In the genomic region with DNA sequence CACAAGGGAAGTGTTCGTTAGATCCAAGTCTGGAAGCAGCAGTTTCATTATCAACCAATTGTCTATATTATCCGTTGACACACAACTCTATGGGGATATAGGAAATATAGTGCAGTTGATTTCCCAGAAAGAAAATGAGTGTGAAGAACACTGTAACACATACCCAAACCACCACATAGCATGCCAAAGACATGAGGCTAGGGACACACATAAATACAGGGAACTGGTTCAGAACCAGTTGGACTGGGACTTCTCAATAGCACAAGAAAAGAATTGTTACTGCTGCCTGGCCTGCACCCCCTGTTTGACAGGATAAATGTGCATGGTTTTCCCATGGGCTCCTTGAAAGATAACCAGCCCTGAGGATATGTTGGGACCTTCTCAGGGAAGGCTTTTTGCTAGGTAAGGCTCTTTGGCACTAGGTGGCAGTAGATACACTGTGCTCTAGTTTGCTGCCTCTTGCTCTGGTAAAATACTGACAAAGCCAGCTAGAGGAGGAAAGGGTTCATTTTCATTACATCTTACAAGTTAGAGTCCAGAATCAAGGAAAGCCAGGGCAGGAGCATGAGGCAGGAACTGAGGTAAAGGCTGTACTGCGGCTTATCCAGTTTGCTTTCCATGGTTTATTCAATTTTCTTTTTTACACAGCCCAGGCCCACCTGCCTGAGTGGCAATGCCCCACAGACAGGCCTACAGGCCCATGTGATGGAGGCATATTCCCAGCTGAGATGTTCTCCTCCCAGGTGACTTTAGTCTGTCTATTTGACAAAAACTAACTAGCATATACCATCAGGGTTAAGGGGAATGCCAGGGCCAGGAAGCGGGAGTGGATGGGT, we compare ENCODE assay signal across 8 mouse cellular contexts. TPM values are rescaled to one million over a fixed set of nuclear protein-coding genes. Genes with fewer than 3 reads are reported as not detected.
DNase-seq lines count a peak whose midpoint lies in the region; ATAC-seq and TF ChIP-seq lines count a peak whose summit lies in the region.

No protein-coding gene starts in this region.

- peaks cover 15% of the 10 kb centered on the region for H3K4me1 ChIP-seq in forebrain, embryonic 12.5 days
- no peaks in the 10 kb centered on the region for H3K4me1 ChIP-seq in hindbrain, postnatal 0 days (ENCODE audit: insufficient read depth, low read length)
- H3K4me1 ChIP-seq in midbrain, embryonic 11.5 days (ENCODE audit: control insufficient read depth, insufficient read depth, low read length), result peaks cover 7% of the 10 kb centered on the region
- no peaks in the 10 kb centered on the region for H3K4me1 ChIP-seq in stomach, embryonic 14.5 days (ENCODE audit: control insufficient read depth, insufficient read depth, low read length)

- peak; percentile 82 for ATAC-seq in forebrain, embryonic 12.5 days (ENCODE audit: low FRiP score)
- peak; percentile 90 for ATAC-seq in hindbrain, postnatal 0 days
- ATAC-seq in midbrain, embryonic 11.5 days (ENCODE audit: low FRiP score), result peak; percentile 81
- peak; percentile 81 for ATAC-seq in stomach, embryonic 14.5 days (ENCODE audit: insufficient number of reproducible peaks, insufficient read depth, low FRiP score, low read depth)

- WGBS in forebrain, embryonic 12.5 days, result 79% methylated on average over 4 of the region's 4 CpGs
- 79% methylated on average over 4 of the region's 4 CpGs for WGBS in hindbrain, postnatal 0 days
- WGBS in midbrain, embryonic 11.5 days, result 85% methylated on average over 4 of the region's 4 CpGs
- WGBS in stomach, embryonic 14.5 days, result 80% methylated on average over 4 of the region's 4 CpGs

- H3K36me3 ChIP-seq in forebrain, embryonic 12.5 days (replicated peaks), result peaks cover 20% of the 10 kb centered on the region
- 0 out of 2 replicates have a peak, but pooled peaks cover 5% of the 10 kb centered on the region for H3K36me3 ChIP-seq in hindbrain, postnatal 0 days (ENCODE audit: insufficient read depth, low read length)
- H3K36me3 ChIP-seq in midbrain, embryonic 11.5 days (ENCODE audit: control insufficient read depth, insufficient read depth, low read length), result no peaks in the 10 kb centered on the region
- H3K36me3 ChIP-seq in stomach, embryonic 14.5 days (ENCODE audit: control insufficient read depth, insufficient read depth, low read length), result no peaks in the 10 kb centered on the region; the same call in none of the 2 replicates

- no peaks in the 10 kb centered on the region for H3K9me3 ChIP-seq in forebrain, embryonic 12.5 days
- H3K9me3 ChIP-seq in hindbrain, postnatal 0 days (ENCODE audit: low read length), result no peaks in the 10 kb centered on the region
- no peaks in the 10 kb centered on the region for H3K9me3 ChIP-seq in midbrain, embryonic 11.5 days (ENCODE audit: control insufficient read depth, low read length)
- no peaks in the 10 kb centered on the region for H3K9me3 ChIP-seq in stomach, embryonic 14.5 days (ENCODE audit: control insufficient read depth, low read depth, low read length)

- H3K4me2 ChIP-seq in forebrain, embryonic 12.5 days, result no peak overlapping the region
- H3K4me2 ChIP-seq in hindbrain, postnatal 0 days (ENCODE audit: low read depth, low read length), result no peak overlapping the region
- H3K4me2 ChIP-seq in midbrain, embryonic 11.5 days, result no peak overlapping the region
- no peak overlapping the region for H3K4me2 ChIP-seq in stomach, embryonic 14.5 days (replicated peaks; ENCODE audit: low read depth, low read length)

- no peaks in the 10 kb centered on the region for H3K27me3 ChIP-seq in forebrain, embryonic 12.5 days
- H3K27me3 ChIP-seq in hindbrain, postnatal 0 days (ENCODE audit: insufficient read depth, low read length), result no peaks in the 10 kb centered on the region
- H3K27me3 ChIP-seq in midbrain, embryonic 11.5 days (ENCODE audit: control insufficient read depth, insufficient read depth, low read length), result no peaks in the 10 kb centered on the region
- no peaks in the 10 kb centered on the region for H3K27me3 ChIP-seq in stomach, embryonic 14.5 days (ENCODE audit: control insufficient read depth, insufficient read depth, low read length)

- H3K9ac ChIP-seq in forebrain, embryonic 12.5 days, result no peak overlapping the region
- H3K9ac ChIP-seq in hindbrain, postnatal 0 days (replicated peaks; ENCODE audit: low read length), result no peak overlapping the region
- no peak overlapping the region for H3K9ac ChIP-seq in midbrain, embryonic 11.5 days (ENCODE audit: low read length)
- H3K9ac ChIP-seq in stomach, embryonic 14.5 days (replicated peaks; ENCODE audit: low read depth, low read length), result no peak overlapping the region

- TF ChIP-seq CTCF in hindbrain, postnatal 0 days (IDR thresholded peaks at IDR 0.05; ENCODE audit: low read depth), result peak; percentile 92

- peak; percentile 9 for DNase-seq in gastrocnemius, postnatal 10 days
- no peak for DNase-seq in gastrocnemius, postnatal 25 days
- peak; percentile 89 for DNase-seq in brain, adult 2 months (ENCODE audit: low read depth, low spot score)
- peak; percentile 86 for DNase-seq in hindbrain, postnatal 0 days (ENCODE audit: low spot score)
- DNase-seq in left cerebral cortex, postnatal 4 days, result peak; percentile 16
- peak; percentile 92 for DNase-seq in midbrain, embryonic 11.5 days (ENCODE audit: low spot score, missing footprints)

- H3K4me3 ChIP-seq in forebrain, embryonic 12.5 days (replicated peaks), result no peak overlapping the region
- H3K4me3 ChIP-seq in hindbrain, postnatal 0 days (ENCODE audit: low read length), result no peak overlapping the region
- H3K4me3 ChIP-seq in midbrain, embryonic 11.5 days (ENCODE audit: low read depth, low read length), result no peak overlapping the region
- H3K4me3 ChIP-seq in stomach, embryonic 14.5 days (ENCODE audit: low read depth, low read length), result no peak overlapping the region

- intact Hi-C loops in left cerebral cortex, postnatal 4 days (cut with DNase I), result loop anchor here (2.0 kb wide), 1 partner anchor 92 kb away; no protein-coding TSS in a partner anchor

- H3K27ac ChIP-seq in forebrain, embryonic 12.5 days, result no peak overlapping the region
- H3K27ac ChIP-seq in hindbrain, postnatal 0 days, result peak overlapping the region; percentile 51; the same call in 1 of the 2 replicates
- H3K27ac ChIP-seq in midbrain, embryonic 11.5 days (ENCODE audit: low read depth, low read length), result no peak overlapping the region
- H3K27ac ChIP-seq in stomach, embryonic 14.5 days (ENCODE audit: low read length), result no peak overlapping the region

RNA-seq across cellular contexts. Expression of a gene that starts 10.0 kb away (rescaled TPM):
- 100 to 1,000 TPM; 107 to 128 TPM for total RNA-seq in gastrocnemius, postnatal 10 days (2021)
- 10 to 100 TPM; 49.9 to 59.5 TPM for total RNA-seq in gastrocnemius, postnatal 25 days (2021)
- 184 and 187 TPM in 2 replicates for polyA plus RNA-seq in forebrain, embryonic 12.5 days (2016; fragmentation: Nextera tagmentation; extraction: Ambion mirVana)
- total RNA-seq in hindbrain, postnatal 0 days (2014; rRNA removed), result 128 and 134 TPM in 2 replicates
- 159 and 165 TPM in 2 replicates for polyA plus RNA-seq in hindbrain, postnatal 0 days (2015; fragmentation: Nextera tagmentation; extraction: Ambion mirVana)
- 100 to 1,000 TPM; 113 to 114 TPM for total RNA-seq in left cerebral cortex, postnatal 4 days (2021)
- 238 and 241 TPM in 2 replicates for polyA plus RNA-seq in midbrain, embryonic 11.5 days (2014; fragmentation: Nextera tagmentation; extraction: Ambion mirVana)
- polyA plus RNA-seq in stomach, embryonic 14.5 days (2014; fragmentation: Nextera tagmentation; extraction: Ambion mirVana), result 373 and 394 TPM in 2 replicates

RNA-seq across cellular contexts. Expression of a gene that starts 10.8 kb away (rescaled TPM):
- 10 to 100 TPM in 1 of 2 experiments, 1 to 10 TPM in 1; 9.9 to 13.4 TPM for total RNA-seq in gastrocnemius, postnatal 10 days (2021)
- total RNA-seq in gastrocnemius, postnatal 25 days (2021), result 1 to 10 TPM; 8.9 to 9.0 TPM
- 39.5 and 41.5 TPM in 2 replicates for polyA plus RNA-seq in forebrain, embryonic 12.5 days (2016; fragmentation: Nextera tagmentation; extraction: Ambion mirVana)
- total RNA-seq in hindbrain, postnatal 0 days (2014; rRNA removed), result 14.5 TPM in 2 replicates
- 18.9 and 20.8 TPM in 2 replicates for polyA plus RNA-seq in hindbrain, postnatal 0 days (2015; fragmentation: Nextera tagmentation; extraction: Ambion mirVana)
- 10 to 100 TPM; 11.3 to 13.9 TPM for total RNA-seq in left cerebral cortex, postnatal 4 days (2021)
- polyA plus RNA-seq in midbrain, embryonic 11.5 days (2014; fragmentation: Nextera tagmentation; extraction: Ambion mirVana), result 41.2 and 45.0 TPM in 2 replicates
- polyA plus RNA-seq in stomach, embryonic 14.5 days (2014; fragmentation: Nextera tagmentation; extraction: Ambion mirVana), result 39.0 and 40.2 TPM in 2 replicates

RNA-seq across cellular contexts. Expression of a gene that starts 17.8 kb away (rescaled TPM):
- total RNA-seq in gastrocnemius, postnatal 10 days (2021), result 10 to 100 TPM; 79.2 to 81.7 TPM
- total RNA-seq in gastrocnemius, postnatal 25 days (2021), result 10 to 100 TPM; 79.5 to 84.6 TPM
- 145 and 170 TPM in 2 replicates for polyA plus RNA-seq in forebrain, embryonic 12.5 days (2016; fragmentation: Nextera tagmentation; extraction: Ambion mirVana)
- 83.8 and 111 TPM in 2 replicates for total RNA-seq in hindbrain, postnatal 0 days (2014; rRNA removed)
- 120 and 124 TPM in 2 replicates for polyA plus RNA-seq in hindbrain, postnatal 0 days (2015; fragmentation: Nextera tagmentation; extraction: Ambion mirVana)
- total RNA-seq in left cerebral cortex, postnatal 4 days (2021), result 100 to 1,000 TPM; 109 to 110 TPM
- polyA plus RNA-seq in midbrain, embryonic 11.5 days (2014; fragmentation: Nextera tagmentation; extraction: Ambion mirVana), result 163 and 195 TPM in 2 replicates
- polyA plus RNA-seq in stomach, embryonic 14.5 days (2014; fragmentation: Nextera tagmentation; extraction: Ambion mirVana), result 133 and 135 TPM in 2 replicates

RNA-seq across cellular contexts. Expression of a gene that starts 25.7 kb away (rescaled TPM):
- total RNA-seq in gastrocnemius, postnatal 10 days (2021), result 10 to 100 TPM; 29.5 to 30.0 TPM
- 10 to 100 TPM; 37.5 to 38.7 TPM for total RNA-seq in gastrocnemius, postnatal 25 days (2021)
- 45.8 and 48.3 TPM in 2 replicates for polyA plus RNA-seq in forebrain, embryonic 12.5 days (2016; fragmentation: Nextera tagmentation; extraction: Ambion mirVana)
- 64.6 and 74.7 TPM in 2 replicates for total RNA-seq in hindbrain, postnatal 0 days (2014; rRNA removed)
- 47.1 and 53.7 TPM in 2 replicates for polyA plus RNA-seq in hindbrain, postnatal 0 days (2015; fragmentation: Nextera tagmentation; extraction: Ambion mirVana)
- total RNA-seq in left cerebral cortex, postnatal 4 days (2021), result 10 to 100 TPM; 16.0 to 24.7 TPM
- polyA plus RNA-seq in midbrain, embryonic 11.5 days (2014; fragmentation: Nextera tagmentation; extraction: Ambion mirVana), result 54.1 and 57.9 TPM in 2 replicates
- 79.9 and 80.2 TPM in 2 replicates for polyA plus RNA-seq in stomach, embryonic 14.5 days (2014; fragmentation: Nextera tagmentation; extraction: Ambion mirVana)
